Mouse (Mus musculus) layer of hippocampus, postnatal 25 days (tissue): Measurements from ENCODE around the gene Hist1h4n. TPM values are rescaled to one million over a fixed set of nuclear protein-coding genes. Genes with fewer than 3 reads are reported as not detected.
"Not testable (repeated sequence)": the region's sequence is repeated elsewhere in the genome, so short reads cannot be mapped to it uniquely, and the experiment has no call there.

Experiments used
- DNase-seq, 2 experiments: peaks; one replicate each; pipeline ENCODE4 v3.0.0; 2022; ENCODE audit warnings: mixed read lengths in 2 of 2, low spot score in 1 of 2; ENCODE audit errors: extremely low spot score in 1 of 2
- microRNA-seq, 2 experiments: library from miRNA; unstranded; fragments of <30 nt; microRNA quantifications; one replicate each; pipeline ENCODE4 v1.2.0; 2021
- total RNA-seq, 2 experiments: library from RNA; stranded (reverse); gene quantifications; 2 replicates each; pipeline ENCODE4 v1.2.3; 2021

Gene Hist1h4n
- total RNA-seq, 2 experiments from 2014 or later = 21.0 to 38.5 TPM

GRCm38 (mm10) chr13:21797163-21797562 is 34.8 kb downstream of the Hist1h4n start:
- not testable (repeated sequence) for DNase-seq

- DNase-seq = no peak
Measured at GRCm38 (mm10) chr13:21795584-21795983, 36.4 kb downstream of the Hist1h4n start.

GRCm38 (mm10) chr13:21790601-21791283 is 41.3 kb downstream of the Hist1h4n start:
- no peak for DNase-seq

- no peak for DNase-seq
Measured at GRCm38 (mm10) chr13:21789925-21790324, 42.1 kb downstream of the Hist1h4n start.

GRCm38 (mm10) chr13:21787760-21788593 is 44.0 kb downstream of the Hist1h4n start:
- no peak for DNase-seq

- peak; percentile 61 to 62 for DNase-seq
Measured at GRCm38 (mm10) chr13:21786899-21787629, 44.9 kb downstream of the Hist1h4n start, which contains the start of the genes Hist1h2an and Hist1h2bp. Gene Hist1h2an, minus strand, starts transcription at chr13:21787218. Gene Hist1h2bp, plus strand, starts transcription at chr13:21787461.

GRCm38 (mm10) chr13:21786189-21786898 is 45.7 kb downstream of the Hist1h4n start:
- DNase-seq = no peak

- no peak for DNase-seq
Measured at GRCm38 (mm10) chr13:21784311-21784710, 47.7 kb downstream of the Hist1h4n start.

- peak in 1 of 2 experiments; percentile 21 for DNase-seq
Measured at GRCm38 (mm10) chr13:21783734-21784161, 48.2 kb downstream of the Hist1h4n start.

- peak; percentile 24 to 36 for DNase-seq
Measured at GRCm38 (mm10) chr13:21783255-21783617, 48.8 kb downstream of the Hist1h4n start, which contains the start of gene Hist1h3i. Gene Hist1h3i, minus strand, starts transcription at chr13:21783370.

GRCm38 (mm10) chr13:21782361-21783254 is 49.4 kb downstream of the Hist1h4n start:
- peak in 1 of 2 experiments; percentile 30 for DNase-seq

Small RNA genes within 50 kb of the gene (microRNA-seq; reads per million reads assigned to microRNA genes)
- gene Gm19658 (0 reads per million in 2 experiments), gene Gm44346 (0 reads per million in 2 experiments), gene Gm44466 (0 reads per million in 2 experiments)

Other genes starting within 250 kb of the Hist1h4n start
- gene Olfr1362, start 218.2 kb downstream of the Hist1h4n start, total RNA-seq = not detected
- gene Olfr11, start 189.7 kb downstream of the Hist1h4n start, total RNA-seq = not detected
- not detected for gene Olfr1361, start 168.8 kb downstream of the Hist1h4n start, total RNA-seq
- gene Olfr1360, start 154.8 kb downstream of the Hist1h4n start, total RNA-seq = not detected
- not detected for gene Olfr1359, start 134.1 kb downstream of the Hist1h4n start, total RNA-seq
- 10 to 100 TPM; 32.0 to 37.1 TPM for gene Hist1h2bl, start 116.1 kb downstream of the Hist1h4n start, total RNA-seq
- 10 to 100 TPM; 25.2 to 27.6 TPM for gene Hist1h2ai, start 115.8 kb downstream of the Hist1h4n start, total RNA-seq
- 10 to 100 TPM; 51.7 to 65.0 TPM for gene Hist1h3h, start 114.5 kb downstream of the Hist1h4n start, total RNA-seq
- 1 to 10 TPM; 6.5 to 8.1 TPM for gene Hist1h2bm, start 110.2 kb downstream of the Hist1h4n start, total RNA-seq
- 10 to 100 TPM; 17.6 to 19.5 TPM for gene Hist1h4j, start 97.1 kb downstream of the Hist1h4n start, total RNA-seq
- gene Hist1h4k, start 81.7 kb downstream of the Hist1h4n start, total RNA-seq = 100 to 1,000 TPM; 272 to 320 TPM
- 10 to 100 TPM; 10.9 to 18.2 TPM for gene Hist1h2ak, start 78.4 kb downstream of the Hist1h4n start, total RNA-seq
- gene Hist1h2bn, start 78.1 kb downstream of the Hist1h4n start, total RNA-seq = 10 to 100 TPM in 1 of 2 experiments, 1 to 10 TPM in 1; 8.6 to 12.1 TPM
- 1 to 10 TPM; 7.3 to 9.3 TPM for gene Hist1h1b, start 51.6 kb downstream of the Hist1h4n start, total RNA-seq
- 10 to 100 TPM; 58.3 to 73.7 TPM for gene Hist1h3i, start 48.8 kb downstream of the Hist1h4n start, total RNA-seq
- gene Hist1h2an, start 45.0 kb downstream of the Hist1h4n start, total RNA-seq = 1 to 10 TPM; 1.9 to 3.0 TPM
- 10 to 100 TPM in 1 of 2 experiments, 1 to 10 TPM in 1; 5.0 to 13.2 TPM for gene Hist1h2bp, start 44.7 kb downstream of the Hist1h4n start, total RNA-seq
- 10 to 100 TPM; 42.6 to 56.9 TPM for gene Hist1h2bq, start 22.0 kb downstream of the Hist1h4n start, total RNA-seq
- 10 to 100 TPM; 31.1 to 33.0 TPM for gene Hist1h2ao, start 21.7 kb downstream of the Hist1h4n start, total RNA-seq
- 100 to 1,000 TPM; 199 to 299 TPM for gene Hist1h4m, start 20.4 kb downstream of the Hist1h4n start, total RNA-seq
- 10 to 100 TPM; 16.2 to 31.8 TPM for gene Hist1h2ap, start 1.3 kb upstream of the Hist1h4n start, total RNA-seq
- gene Hist1h2br, start 1.5 kb upstream of the Hist1h4n start, total RNA-seq = 10 to 100 TPM; 42.1 to 57.8 TPM
- gene Zfp184, start 112.9 kb upstream of the Hist1h4n start, total RNA-seq = 1 to 10 TPM; 2.9 to 4.2 TPM
- not detected for gene Pom121l2, start 149.0 kb upstream of the Hist1h4n start, total RNA-seq
- gene Prss16, start 177.5 kb upstream of the Hist1h4n start, total RNA-seq = under 1 TPM; 0.42 to 0.57 TPM
- gene Hist1h2ah, start 203.4 kb upstream of the Hist1h4n start, total RNA-seq = 10 to 100 TPM; 22.3 to 38.6 TPM
- 10 to 100 TPM; 15.7 to 30.9 TPM for gene Hist1h2bk, start 203.7 kb upstream of the Hist1h4n start, total RNA-seq
- gene Hist1h4i, start 209.2 kb upstream of the Hist1h4n start, total RNA-seq = 10 to 100 TPM; 64.2 to 71.4 TPM
- gene Hist1h2ag, start 210.7 kb upstream of the Hist1h4n start, total RNA-seq = 10 to 100 TPM in 1 of 2 experiments, 1 to 10 TPM in 1; 7.1 to 18.2 TPM
- 10 to 100 TPM; 15.1 to 18.5 TPM for gene Hist1h2bj, start 211.0 kb upstream of the Hist1h4n start, total RNA-seq